Mouse (Mus musculus): ENCODE data around the gene Fus. TPM values are rescaled to one million over a fixed set of nuclear protein-coding genes. Genes with fewer than 3 reads are reported as not detected.

Fus gene
- 408 and 469 TPM in 2 replicates for polyA plus RNA-seq (2016; fragmentation: Nextera tagmentation; extraction: Ambion mirVana)

- Histone ChIP-seq H3K27me3 (ENCODE audit: low read depth, poor library complexity, severe bottlenecking) (no peaks in the 10 kb centered on the region), H3K27ac (peak within 1 kb of the TSS; percentile 100), H3K4me3 (peak within 1 kb of the TSS; percentile 99), H3K36me3 (peaks cover 39% of the 10 kb centered on the region), H3K9me3 (replicated peaks) (no peaks in the 10 kb centered on the region), H3K4me1 (peaks cover 9% of the 10 kb centered on the region)
- WGBS, result under 1% methylated on average over 92 of the region's 92 CpGs
- peak; percentile 96 for DNase-seq (ENCODE audit: low spot score)
Observed at GRCm38 (mm10) chr7:127967004-127967921, at the start of gene Fus. Gene Fus (plus strand): TSS chr7:127967457.

GRCm38 (mm10) chr7:127918203-127918602, 49.1 kb upstream of the Fus start:
- DNase-seq (ENCODE audit: low spot score), result peak; percentile 54
- Histone ChIP-seq H3K4me3 (no peak overlapping the region), H3K27me3 (ENCODE audit: low read depth, poor library complexity, severe bottlenecking) (no peaks in the 10 kb centered on the region), H3K4me1 (peaks cover 3% of the 10 kb centered on the region), H3K27ac (no peak overlapping the region), H3K9me3 (replicated peaks) (no peaks in the 10 kb centered on the region), H3K36me3 (peaks cover 80% of the 10 kb centered on the region)
- WGBS, result 59% methylated on average over 3 of the region's 3 CpGs

DNA sequence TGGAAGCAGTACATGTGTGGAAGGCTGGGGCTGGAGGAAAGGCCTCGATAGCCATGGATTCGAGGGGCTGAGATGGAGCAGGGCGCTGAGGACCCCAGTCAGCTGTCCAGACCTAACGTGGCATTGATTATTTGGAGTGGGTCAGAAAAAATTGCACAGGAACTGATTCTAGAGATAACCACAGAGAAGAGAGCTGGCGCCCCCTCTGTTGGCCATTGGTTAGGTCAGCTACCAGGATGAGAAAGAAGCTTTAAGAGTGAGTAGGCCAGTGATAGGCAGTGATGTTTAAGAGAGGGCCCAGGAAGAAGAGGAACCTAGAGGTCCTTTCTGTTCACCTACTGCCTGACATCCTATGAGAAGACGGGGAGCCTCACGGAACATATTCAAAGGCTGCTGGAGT, 48.0 kb upstream of the Fus start:
- H3K4me1 ChIP-seq, result no peaks in the 10 kb centered on the region
- H3K36me3 ChIP-seq, result peaks cover 90% of the 10 kb centered on the region
- no peak overlapping the region for H3K4me3 ChIP-seq
- H3K27ac ChIP-seq, result no peak overlapping the region
- 77% methylated on average over 7 of the region's 7 CpGs for WGBS
- no peak for DNase-seq (ENCODE audit: low spot score)
- no peaks in the 10 kb centered on the region for H3K9me3 ChIP-seq (replicated peaks)
- no peaks in the 10 kb centered on the region for H3K27me3 ChIP-seq (ENCODE audit: low read depth, poor library complexity, severe bottlenecking)

- H3K27me3 ChIP-seq (ENCODE audit: low read depth, poor library complexity, severe bottlenecking), result no peaks in the 10 kb centered on the region
- no peak overlapping the region for H3K27ac ChIP-seq
- no peak for DNase-seq (ENCODE audit: low spot score)
- no peaks in the 10 kb centered on the region for H3K9me3 ChIP-seq (replicated peaks)
- H3K4me1 ChIP-seq, result no peaks in the 10 kb centered on the region
- no peak overlapping the region for H3K4me3 ChIP-seq
- peaks cover 92% of the 10 kb centered on the region for H3K36me3 ChIP-seq
- WGBS, result 70% methylated on average over 8 of the region's 8 CpGs
Observed at GRCm38 (mm10) chr7:127921516-127921915, 45.7 kb upstream of the Fus start.

GRCm38 (mm10) chr7:127922451-127923275, 44.6 kb upstream of the Fus start:
- Histone ChIP-seq H3K4me3 (no peak overlapping the region), H3K36me3 (peaks cover 89% of the 10 kb centered on the region), H3K27me3 (ENCODE audit: low read depth, poor library complexity, severe bottlenecking) (peaks cover 4% of the 10 kb centered on the region), H3K4me1 (no peaks in the 10 kb centered on the region), H3K9me3 (replicated peaks) (no peaks in the 10 kb centered on the region), H3K27ac (no peak overlapping the region)
- no peak for DNase-seq (ENCODE audit: low spot score)
- WGBS, result 83% methylated on average over 6 of the region's 6 CpGs

GRCm38 (mm10) chr7:127923714-127924113, 43.5 kb upstream of the Fus start:
- Histone ChIP-seq H3K9me3 (replicated peaks) (no peaks in the 10 kb centered on the region), H3K27ac (no peak overlapping the region), H3K27me3 (ENCODE audit: low read depth, poor library complexity, severe bottlenecking) (peaks cover 14% of the 10 kb centered on the region), H3K4me1 (peaks cover under 1% of the 10 kb centered on the region; the same call in 1 of the 2 replicates), H3K4me3 (no peak overlapping the region), H3K36me3 (peaks cover 83% of the 10 kb centered on the region)
- WGBS, result 89% methylated on average over 5 of the region's 5 CpGs
- DNase-seq (ENCODE audit: low spot score), result no peak

GRCm38 (mm10) chr7:127925252-127925651, 42.0 kb upstream of the Fus start:
- H3K9me3 ChIP-seq (replicated peaks), result no peaks in the 10 kb centered on the region
- 69% methylated on average over 5 of the region's 5 CpGs for WGBS
- H3K36me3 ChIP-seq, result peaks cover 69% of the 10 kb centered on the region
- H3K4me1 ChIP-seq, result peaks cover 16% of the 10 kb centered on the region
- peaks cover 30% of the 10 kb centered on the region for H3K27me3 ChIP-seq (ENCODE audit: low read depth, poor library complexity, severe bottlenecking)
- no peak overlapping the region for H3K4me3 ChIP-seq
- no peak overlapping the region for H3K27ac ChIP-seq
- no peak for DNase-seq (ENCODE audit: low spot score)

- Histone ChIP-seq H3K27ac (no peak overlapping the region), H3K4me3 (no peak overlapping the region), H3K4me1 (peaks cover 16% of the 10 kb centered on the region), H3K27me3 (ENCODE audit: low read depth, poor library complexity, severe bottlenecking) (peaks cover 35% of the 10 kb centered on the region), H3K36me3 (peaks cover 61% of the 10 kb centered on the region), H3K9me3 (replicated peaks) (no peaks in the 10 kb centered on the region)
- no peak for DNase-seq (ENCODE audit: low spot score)
- WGBS, result 92% methylated on average over 8 of the region's 8 CpGs
Observed at GRCm38 (mm10) chr7:127926066-127926465, 41.2 kb upstream of the Fus start.

- 87% methylated on average over 11 of the region's 11 CpGs for WGBS
- Histone ChIP-seq H3K4me3 (no peak overlapping the region), H3K4me1 (peaks cover 24% of the 10 kb centered on the region), H3K9me3 (replicated peaks) (no peaks in the 10 kb centered on the region), H3K27ac (no peak overlapping the region), H3K36me3 (peaks cover 54% of the 10 kb centered on the region), H3K27me3 (ENCODE audit: low read depth, poor library complexity, severe bottlenecking) (peaks cover 35% of the 10 kb centered on the region)
- no peak for DNase-seq (ENCODE audit: low spot score)
Observed at GRCm38 (mm10) chr7:127926846-127927245, 40.4 kb upstream of the Fus start.

GRCm38 (mm10) chr7:127927726-127928125, 39.5 kb upstream of the Fus start:
- H3K9me3 ChIP-seq (replicated peaks), result no peaks in the 10 kb centered on the region
- H3K36me3 ChIP-seq, result peaks cover 45% of the 10 kb centered on the region
- no peak overlapping the region for H3K4me3 ChIP-seq
- 90% methylated on average over 11 of the region's 11 CpGs for WGBS
- no peak for DNase-seq (ENCODE audit: low spot score)
- H3K27me3 ChIP-seq (ENCODE audit: low read depth, poor library complexity, severe bottlenecking), result peaks cover 35% of the 10 kb centered on the region
- H3K4me1 ChIP-seq, result peaks cover 31% of the 10 kb centered on the region
- H3K27ac ChIP-seq, result no peak overlapping the region

DNA sequence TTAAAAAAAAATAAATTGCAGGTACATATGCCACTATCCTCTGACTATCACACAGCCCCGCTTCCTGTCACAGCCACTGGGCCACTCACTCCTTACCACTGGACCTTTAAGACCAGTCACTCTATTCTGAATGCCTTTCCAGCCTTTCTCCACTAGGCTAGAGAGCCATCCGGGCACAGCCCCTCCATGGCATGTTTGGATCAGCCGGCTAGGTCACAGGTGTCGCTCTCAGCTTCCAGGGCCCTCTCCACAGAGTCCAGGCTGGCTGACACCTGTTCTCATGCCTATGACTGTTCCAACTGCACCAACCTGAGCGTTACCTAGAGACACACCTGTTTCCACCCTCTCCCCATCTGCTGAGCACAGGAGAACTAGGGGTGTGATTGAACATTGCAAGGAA, 38.7 kb upstream of the Fus start:
- peaks cover 38% of the 10 kb centered on the region for H3K36me3 ChIP-seq
- WGBS, result 52% methylated on average over 5 of the region's 5 CpGs
- no peaks in the 10 kb centered on the region for H3K9me3 ChIP-seq (replicated peaks)
- peak overlapping the region; percentile 42 for H3K4me3 ChIP-seq
- H3K27ac ChIP-seq, result no peak overlapping the region
- H3K4me1 ChIP-seq, result peaks cover 40% of the 10 kb centered on the region
- H3K27me3 ChIP-seq (ENCODE audit: low read depth, poor library complexity, severe bottlenecking), result peaks cover 35% of the 10 kb centered on the region
- DNase-seq (ENCODE audit: low spot score), result no peak

GRCm38 (mm10) chr7:127929923-127930322, 37.3 kb upstream of the Fus start, which contains the start of gene Prss8:
Gene Prss8 (minus strand): TSS chr7:127930104.
- Histone ChIP-seq H3K4me3 (peak within 1 kb of the TSS; percentile 42), H3K4me1 (peaks cover 53% of the 10 kb centered on the region), H3K27ac (peak within 1 kb of the TSS; percentile 50), H3K36me3 (peaks cover 25% of the 10 kb centered on the region), H3K27me3 (ENCODE audit: low read depth, poor library complexity, severe bottlenecking) (peaks cover 35% of the 10 kb centered on the region), H3K9me3 (replicated peaks) (no peaks in the 10 kb centered on the region)
- peak; percentile 39 for DNase-seq (ENCODE audit: low spot score)
- WGBS, result 9% methylated on average over 6 of the region's 6 CpGs

DNA sequence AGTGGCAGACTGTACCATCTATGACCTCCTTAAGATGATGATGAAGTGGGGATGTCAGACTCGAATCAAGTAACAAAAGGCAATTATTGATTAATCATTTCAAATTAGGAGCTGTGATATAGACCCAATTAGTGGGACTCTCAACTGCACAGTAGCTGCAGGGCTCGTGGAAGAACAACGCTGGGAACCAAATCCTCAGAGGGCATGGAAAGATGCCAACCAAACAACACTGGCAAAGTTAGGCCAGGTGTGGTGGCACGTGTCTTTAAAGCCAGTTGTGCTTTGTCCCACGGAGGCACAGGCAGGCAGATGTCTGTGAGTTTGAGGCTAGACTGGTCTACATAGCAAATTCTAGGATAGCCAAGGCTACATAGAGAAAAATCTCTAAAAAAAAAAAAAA, 36.6 kb upstream of the Fus start:
- Histone ChIP-seq H3K27ac (no peak overlapping the region), H3K9me3 (replicated peaks) (no peaks in the 10 kb centered on the region), H3K27me3 (ENCODE audit: low read depth, poor library complexity, severe bottlenecking) (peaks cover 35% of the 10 kb centered on the region), H3K4me3 (no peak overlapping the region), H3K36me3 (peaks cover 18% of the 10 kb centered on the region), H3K4me1 (peaks cover 55% of the 10 kb centered on the region)
- WGBS, result 73% methylated on average over 5 of the region's 5 CpGs
- no peak for DNase-seq (ENCODE audit: low spot score)
